Mouse (Mus musculus) limb, embryonic 12.5 days (tissue): Measurements from ENCODE around the gene Gm7029. TPM values are rescaled to one million over a fixed set of nuclear protein-coding genes. Genes with fewer than 3 reads are reported as not detected.
A peak's percentile ranks its signal among the peaks of the same experiment; 100 is the strongest.

ENCODE experiments used
- ATAC-seq: fragments of 200-750 bp; cut with Nextera tagmentation; 2 replicates; pipeline ENCODE4 v1.8.0; 2017; ENCODE audit warnings: low read depth, moderate TSS enrichment; ENCODE audit not compliant: insufficient number of reproducible peaks, insufficient read depth, low FRiP score, low TSS enrichment
- H3K27ac ChIP-seq: fragments of 300-500 bp; sonication (generic); 2 replicates; pipeline ENCODE4 v1.5.1; 2016; ENCODE audit warnings: mild to moderate bottlenecking, moderate library complexity
- H3K27me3 ChIP-seq: fragments of 300-500 bp; sonication (generic); 2 replicates; pipeline ENCODE4 v1.6.1; 2016; ENCODE audit warnings: mild to moderate bottlenecking, moderate library complexity
- H3K36me3 ChIP-seq: fragments of 300-500 bp; sonication (generic); 2 replicates; pipeline ENCODE4 v1.6.1; 2016; ENCODE audit warnings: mild to moderate bottlenecking, moderate library complexity
- H3K4me1 ChIP-seq: fragments of 300-500 bp; sonication (generic); replicated peaks from 2 replicates; pipeline ENCODE4 v1.6.1; 2016
- H3K4me2 ChIP-seq: fragments of 300-500 bp; sonication (generic); 2 replicates; pipeline ENCODE4 v1.6.1; 2016; ENCODE audit warnings: mild to moderate bottlenecking, moderate library complexity
- H3K4me3 ChIP-seq: fragments of 300-500 bp; sonication (generic); replicated peaks from 2 replicates; pipeline ENCODE4 v1.5.1; 2016; ENCODE audit warnings: mild to moderate bottlenecking
- H3K9ac ChIP-seq: fragments of 300-500 bp; sonication (generic); replicated peaks from 2 replicates; pipeline ENCODE4 v1.6.1; 2016; ENCODE audit warnings: mild to moderate bottlenecking, moderate library complexity
- H3K9me3 ChIP-seq: fragments of 300-500 bp; sonication (generic); 2 replicates; pipeline ENCODE4 v1.6.1; 2016; ENCODE audit warnings: mild to moderate bottlenecking, moderate library complexity
- WGBS: fragments of 180-500 bp; shearing (Covaris S2); methylation state at CpG from one replicate; pipeline ENCODE4 v1.1.7; 2016; 5-methylcytosine and 5-hydroxymethylcytosine counted together
- polyA plus RNA-seq: library from polyadenylated mRNA; unstranded; fragments of >200 nt; fragmentation: Nextera tagmentation; extraction: Ambion mirVana; gene quantifications from 2 replicates; pipeline ENCODE4 v1.2.1, GENCODE M21; 2016

Gene Gm7029
- polyA plus RNA-seq, 1 experiment from 2014 or later, result not detected

DNA sequence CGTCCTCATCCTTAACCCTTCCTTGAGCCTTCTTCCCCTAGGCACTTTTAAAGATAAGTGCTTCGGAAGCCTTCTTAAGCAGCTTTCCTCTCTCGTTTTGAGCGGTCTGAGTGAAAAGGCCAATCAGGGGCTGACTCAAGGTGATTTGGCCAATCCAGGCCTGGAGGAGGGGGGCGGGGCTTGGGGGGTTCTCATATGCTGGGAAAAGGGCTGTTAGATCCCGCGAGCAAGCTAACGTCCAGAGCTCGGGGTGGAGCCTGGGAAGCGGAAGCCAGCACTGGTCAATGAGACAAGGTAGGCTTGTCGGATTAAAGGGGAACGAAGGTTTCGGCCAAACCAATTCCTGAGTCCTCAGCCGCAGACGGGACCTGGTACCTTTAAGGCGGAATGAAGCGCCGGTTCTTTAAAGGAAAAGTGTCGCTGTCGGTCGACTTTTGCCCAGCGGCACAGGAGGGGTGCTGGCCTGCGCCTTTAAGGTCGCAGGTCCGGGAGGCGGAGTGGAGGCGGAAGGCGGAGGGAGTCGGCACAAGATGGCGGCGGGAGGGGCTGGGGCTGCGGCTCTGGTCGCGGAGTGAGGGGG lies 42.1 kb downstream of the Gm7029 start, which contains the start of the genes Tapbp and Zbtb22:
Gene Tapbp, plus strand, starts transcription at position 229 of the 580 bp plus-strand sequence.
Gene Zbtb22, plus strand, starts transcription at position 234 of the 580 bp plus-strand sequence.
- Histone ChIP-seq H3K4me2 (peak within 1 kb of the TSS; percentile 98), H3K4me1 (peaks cover 50% of the 10 kb centered on the region), H3K36me3 (peaks cover 59% of the 10 kb centered on the region), H3K27me3 (no peaks in the 10 kb centered on the region), H3K9me3 (no peaks in the 10 kb centered on the region), H3K4me3 (peak within 1 kb of the TSS; percentile 53), H3K9ac (peak within 1 kb of the TSS; percentile 61), H3K27ac (peak within 1 kb of the TSS; percentile 86)
- peak; percentile 90 for ATAC-seq
- WGBS, result under 1% methylated on average over 34 of the region's 34 CpGs

DNA sequence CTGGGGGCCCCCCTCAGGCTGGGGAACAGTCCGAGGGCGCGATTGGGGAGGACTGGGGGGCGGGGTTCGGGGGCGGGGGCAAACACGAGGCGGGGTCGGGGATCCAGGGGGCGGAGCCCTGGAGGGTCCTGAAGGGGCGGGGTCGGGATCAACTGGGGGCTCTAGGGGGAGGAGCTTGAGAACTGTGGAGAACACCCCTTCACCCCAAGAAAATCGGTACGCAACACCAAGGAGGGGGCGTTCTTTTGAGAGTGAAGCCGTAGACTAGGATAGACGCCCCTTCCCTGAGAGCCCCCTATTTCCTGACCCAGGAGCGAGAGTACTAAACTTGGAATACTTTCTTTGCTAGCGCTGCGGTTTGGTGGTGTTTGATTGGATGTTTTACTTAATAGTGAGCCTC lies 42.7 kb downstream of the Gm7029 start:
- peak overlapping the region; percentile 61 for H3K9ac ChIP-seq
- peak; percentile 4; the same call in 1 of the 2 replicates for ATAC-seq
- peak overlapping the region; percentile 53 for H3K4me3 ChIP-seq
- peaks cover 54% of the 10 kb centered on the region for H3K36me3 ChIP-seq
- peak overlapping the region; percentile 98 for H3K4me2 ChIP-seq
- no peaks in the 10 kb centered on the region for H3K27me3 ChIP-seq
- H3K9me3 ChIP-seq, result no peaks in the 10 kb centered on the region
- WGBS, result 1% methylated on average over 19 of the region's 20 CpGs
- peaks cover 46% of the 10 kb centered on the region for H3K4me1 ChIP-seq
- H3K27ac ChIP-seq, result peak overlapping the region; percentile 86

- Histone ChIP-seq H3K4me2 (peak overlapping the region; percentile 98), H3K36me3 (peaks cover 46% of the 10 kb centered on the region), H3K4me3 (peak overlapping the region; percentile 53), H3K9me3 (no peaks in the 10 kb centered on the region), H3K27me3 (no peaks in the 10 kb centered on the region), H3K4me1 (peaks cover 42% of the 10 kb centered on the region), H3K9ac (no peak overlapping the region; the same call in 1 of the 2 replicates), H3K27ac (no peak overlapping the region)
- 77% methylated on average over 31 of the region's 31 CpGs for WGBS
- ATAC-seq, result no peak
Measured at GRCm38 (mm10) chr17:33916847-33917655, 43.4 kb downstream of the Gm7029 start.

GRCm38 (mm10) chr17:33917656-33918292 lies 44.1 kb downstream of the Gm7029 start:
- Histone ChIP-seq H3K9me3 (no peaks in the 10 kb centered on the region), H3K4me2 (peak overlapping the region; percentile 98), H3K4me3 (peak overlapping the region; percentile 63; the same call in 1 of the 2 replicates), H3K27ac (no peak overlapping the region), H3K27me3 (no peaks in the 10 kb centered on the region), H3K36me3 (peaks cover 39% of the 10 kb centered on the region), H3K4me1 (peaks cover 42% of the 10 kb centered on the region), H3K9ac (no peak overlapping the region; the same call in 1 of the 2 replicates)
- 83% methylated on average over 18 of the region's 18 CpGs for WGBS
- ATAC-seq, result no peak

DNA sequence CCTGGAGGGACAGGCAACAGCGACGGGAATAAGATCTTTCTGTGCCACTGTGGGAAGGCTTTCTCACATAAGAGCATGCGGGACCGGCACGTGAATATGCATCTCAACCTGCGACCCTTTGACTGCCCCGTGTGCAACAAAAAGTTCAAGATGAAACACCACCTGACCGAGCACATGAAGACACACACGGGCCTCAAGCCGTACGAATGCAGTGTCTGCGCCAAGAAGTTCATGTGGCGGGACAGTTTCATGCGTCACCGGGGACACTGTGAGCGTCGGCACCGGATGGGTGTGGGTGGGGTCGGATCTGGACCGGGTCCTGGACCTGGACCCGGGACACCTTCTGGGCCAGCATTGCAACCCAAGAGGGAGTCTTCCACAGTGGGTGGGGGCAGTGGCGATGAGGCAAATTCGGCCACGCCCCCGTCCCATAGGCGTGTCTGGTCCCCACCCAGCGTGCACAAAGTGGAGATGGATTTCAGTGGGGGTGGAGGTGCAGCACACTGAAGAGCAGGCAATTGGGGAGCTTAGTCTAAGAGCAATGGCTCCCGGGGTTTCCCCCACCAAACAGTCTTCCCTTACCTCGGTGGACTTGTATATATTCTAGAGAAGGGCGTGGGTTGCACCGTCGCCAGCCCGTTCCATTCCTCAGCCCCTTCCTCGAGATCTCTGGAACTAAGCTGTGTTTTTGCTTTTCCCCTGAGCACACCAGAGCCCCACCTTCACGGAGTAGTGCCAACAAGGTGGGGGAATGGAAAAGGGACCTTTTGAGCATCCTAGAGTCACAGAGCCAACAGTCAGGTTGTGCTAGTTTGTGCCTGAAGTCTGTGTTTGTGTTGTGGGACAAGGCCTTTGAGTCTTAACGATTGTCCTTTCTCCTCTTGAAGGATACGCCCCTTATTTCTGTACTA lies 44.9 kb downstream of the Gm7029 start:
- ATAC-seq, result no peak
- no peaks in the 10 kb centered on the region for H3K27me3 ChIP-seq
- H3K4me2 ChIP-seq, result peak overlapping the region; percentile 98
- H3K4me1 ChIP-seq, result peaks cover 42% of the 10 kb centered on the region
- no peak overlapping the region for H3K9ac ChIP-seq
- H3K4me3 ChIP-seq, result peak overlapping the region; percentile 63
- 62% methylated on average over 37 of the region's 37 CpGs for WGBS
- H3K9me3 ChIP-seq, result no peaks in the 10 kb centered on the region
- H3K27ac ChIP-seq, result peak overlapping the region; percentile 76; the same call in 1 of the 2 replicates
- peaks cover 32% of the 10 kb centered on the region for H3K36me3 ChIP-seq

GRCm38 (mm10) chr17:33919351-33920281 lies 46.0 kb downstream of the Gm7029 start:
- Histone ChIP-seq H3K4me3 (peak overlapping the region; percentile 63), H3K9ac (peak overlapping the region; percentile 77), H3K4me1 (peaks cover 37% of the 10 kb centered on the region), H3K9me3 (no peaks in the 10 kb centered on the region), H3K4me2 (peak overlapping the region; percentile 98), H3K36me3 (peaks cover 22% of the 10 kb centered on the region), H3K27me3 (no peaks in the 10 kb centered on the region), H3K27ac (peak overlapping the region; percentile 76)
- WGBS, result under 1% methylated on average over 51 of the region's 52 CpGs
- ATAC-seq, result no peak

DNA sequence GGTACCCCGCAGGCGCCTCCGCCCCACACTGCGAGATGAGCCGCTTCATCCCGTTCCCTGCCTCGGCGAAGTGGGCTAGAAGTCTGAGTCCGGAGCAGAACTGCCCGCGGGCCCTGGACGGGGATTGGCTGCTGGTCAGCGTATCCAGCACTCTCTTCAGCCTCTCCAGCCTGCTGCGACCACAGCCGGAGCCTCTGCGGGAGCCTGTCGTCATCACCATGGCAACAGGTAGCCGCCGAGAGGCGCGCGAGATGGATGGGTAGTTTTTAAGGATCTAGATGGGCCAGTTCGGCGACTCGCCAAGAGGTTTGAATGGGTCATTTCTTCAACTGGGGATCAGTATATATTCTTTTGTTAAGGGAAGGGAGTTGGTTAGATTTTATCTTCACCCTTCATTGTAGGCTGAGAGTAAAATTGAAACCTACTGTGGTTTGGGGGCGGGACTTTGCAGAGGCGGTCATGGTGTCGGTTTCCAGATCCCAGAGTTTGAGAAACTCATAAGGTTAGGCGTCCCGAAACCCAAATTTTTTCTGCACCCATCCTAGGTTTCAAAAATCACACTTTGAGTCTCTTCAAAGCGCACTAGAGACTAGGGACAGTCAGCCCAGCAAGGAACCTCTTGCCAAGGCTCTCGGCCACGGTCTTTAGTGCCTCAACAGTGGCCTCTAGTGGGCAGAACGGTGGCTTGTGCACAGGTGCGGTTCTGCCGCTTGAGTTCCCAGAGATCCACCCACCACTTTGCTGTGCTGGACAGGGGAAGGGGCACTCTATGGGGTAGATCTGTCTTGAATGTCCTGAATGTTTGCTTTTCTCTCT lies 46.9 kb downstream of the Gm7029 start:
- no peaks in the 10 kb centered on the region for H3K27me3 ChIP-seq
- peak overlapping the region; percentile 77 for H3K9ac ChIP-seq
- peak overlapping the region; percentile 63 for H3K4me3 ChIP-seq
- H3K4me2 ChIP-seq, result peak overlapping the region; percentile 98
- H3K36me3 ChIP-seq, result peaks cover 23% of the 10 kb centered on the region
- H3K9me3 ChIP-seq, result no peaks in the 10 kb centered on the region
- H3K4me1 ChIP-seq, result peaks cover 28% of the 10 kb centered on the region
- ATAC-seq, result 0 out of 2 replicates have a peak, but pooled peaks have one; percentile 10
- WGBS, result under 1% methylated on average over 36 of the region's 36 CpGs
- H3K27ac ChIP-seq, result peak overlapping the region; percentile 76

DNA sequence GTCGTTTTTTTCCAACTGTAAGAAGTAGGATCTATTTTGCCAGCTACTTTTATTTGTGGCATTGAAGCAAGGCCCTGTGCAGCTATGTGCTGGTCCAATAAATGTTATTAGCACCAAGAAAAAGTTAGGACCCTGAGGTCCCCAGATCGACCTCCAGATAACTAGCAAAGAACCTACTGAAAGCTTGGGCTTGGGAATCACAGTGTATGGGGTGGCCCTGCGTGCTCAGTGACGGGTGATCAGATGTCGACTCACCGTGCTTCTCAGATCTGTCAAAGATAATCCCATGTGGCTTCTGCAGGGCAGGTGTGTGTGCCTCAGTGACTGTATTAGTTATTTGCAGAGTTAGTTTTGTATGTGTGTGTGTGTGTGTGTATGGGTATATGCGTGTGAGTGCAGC lies 47.7 kb downstream of the Gm7029 start:
- H3K4me3 ChIP-seq, result peak overlapping the region; percentile 63; the same call in 1 of the 2 replicates
- WGBS, result 89% methylated on average over 7 of the region's 7 CpGs
- H3K27me3 ChIP-seq, result no peaks in the 10 kb centered on the region
- 0 out of 2 replicates have a peak overlapping the region, but pooled peaks have one; percentile 98 for H3K4me2 ChIP-seq
- peaks cover 32% of the 10 kb centered on the region for H3K36me3 ChIP-seq
- peaks cover 27% of the 10 kb centered on the region for H3K4me1 ChIP-seq
- no peak for ATAC-seq
- no peaks in the 10 kb centered on the region for H3K9me3 ChIP-seq
- H3K9ac ChIP-seq, result no peak overlapping the region
- no peak overlapping the region for H3K27ac ChIP-seq
